Mouse (Mus musculus) layer of hippocampus, adult 8-10 months (tissue): ENCODE measurements around the gene Fibcd1. TPM values are rescaled to one million over a fixed set of nuclear protein-coding genes. Genes with fewer than 3 reads are reported as not detected.

Experiments
- DNase-seq, 2 experiments: peaks; one replicate each; pipeline ENCODE4 v3.0.0; 2022; ENCODE audit warnings: low spot score in 2 of 2
- total RNA-seq, 4 experiments: library from RNA; stranded (reverse); gene quantifications; 2 replicates each; pipeline ENCODE4 v1.2.4; 2022

Gene Fibcd1
- total RNA-seq, 4 experiments from 2014 or later: 82.5 to 102 (median 90.0) TPM

DNA sequence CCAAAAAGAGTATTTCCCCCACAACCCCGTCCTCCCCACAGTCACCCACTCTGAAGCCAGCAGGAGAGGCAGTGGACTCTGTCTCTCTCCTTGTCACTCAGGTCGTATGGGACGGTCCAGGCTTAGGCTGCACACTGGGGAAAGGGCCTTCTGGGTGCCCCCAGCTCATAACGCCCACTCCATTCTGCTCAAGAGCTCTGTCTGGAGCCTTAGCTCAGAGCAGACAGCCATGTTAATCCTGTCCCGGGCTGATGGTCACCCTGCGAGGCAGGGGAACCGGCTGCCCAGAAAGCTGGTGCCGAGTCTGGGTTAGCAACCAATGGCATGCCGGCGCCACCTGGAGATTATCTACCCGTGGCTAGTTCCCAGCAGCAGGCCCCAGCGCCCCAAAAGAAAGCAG is 12.7 kb upstream of the Fibcd1 start:
- DNase-seq: no peak

DNA sequence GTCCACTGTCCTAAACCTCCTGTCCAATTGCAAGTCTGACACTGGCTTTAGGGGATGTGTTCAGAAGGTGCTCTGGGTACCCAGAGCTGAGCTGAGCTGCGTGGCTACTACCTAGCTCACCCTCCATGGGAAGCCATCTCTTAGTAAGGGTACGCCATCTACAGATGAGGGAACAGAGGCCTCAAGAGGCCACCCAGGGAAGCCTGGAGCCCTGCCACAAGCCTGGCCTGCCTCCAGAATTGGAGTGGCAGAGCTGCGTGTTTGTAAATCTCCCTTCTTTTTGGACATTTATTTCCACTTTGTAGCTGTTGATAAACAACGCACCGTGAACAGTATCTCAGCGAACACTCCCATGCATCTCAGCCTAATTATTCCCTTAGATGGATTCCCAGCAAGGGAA is 11.4 kb upstream of the Fibcd1 start:
- DNase-seq: no peak

DNA sequence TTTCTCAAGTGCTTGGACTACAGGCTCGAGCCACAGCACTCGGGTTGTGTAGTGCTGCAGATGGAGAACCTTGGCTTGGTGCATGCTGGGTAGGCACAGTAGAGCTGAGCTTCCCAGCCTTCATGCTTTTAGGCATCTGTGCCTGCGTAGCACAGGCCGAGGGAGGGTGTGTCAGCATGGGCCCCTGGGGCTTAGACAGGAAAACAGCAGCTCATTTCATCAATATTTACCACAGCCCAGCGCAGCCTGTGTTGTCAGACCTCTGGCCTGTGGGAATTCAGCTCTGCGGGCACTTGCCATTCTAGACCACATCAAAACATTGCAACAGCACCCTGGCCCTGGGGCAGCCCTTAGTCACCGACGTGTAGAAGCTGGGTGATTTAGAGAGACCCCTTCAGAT is 10.2 kb upstream of the Fibcd1 start:
- no peak for DNase-seq

DNA sequence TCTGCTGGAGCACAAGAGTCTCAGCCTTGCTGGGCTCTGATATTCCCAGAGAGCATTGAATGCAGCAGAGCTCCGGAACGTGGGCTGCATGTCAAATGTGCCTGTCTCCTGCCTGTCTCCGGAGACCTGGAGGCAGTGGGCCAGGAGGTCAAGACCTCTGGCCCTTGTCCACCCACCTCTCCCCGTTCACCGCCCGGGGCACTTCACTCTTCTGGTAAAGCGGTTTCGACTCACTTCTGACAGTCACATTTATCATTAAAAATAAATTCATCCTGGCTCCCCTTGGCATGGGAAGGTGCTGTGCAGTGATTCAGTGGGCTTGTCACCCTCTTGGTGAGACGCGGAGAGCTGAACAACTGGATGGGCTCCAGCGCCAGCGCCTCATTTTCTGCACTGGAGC is 4.3 kb upstream of the Fibcd1 start:
- no peak for DNase-seq

DNA sequence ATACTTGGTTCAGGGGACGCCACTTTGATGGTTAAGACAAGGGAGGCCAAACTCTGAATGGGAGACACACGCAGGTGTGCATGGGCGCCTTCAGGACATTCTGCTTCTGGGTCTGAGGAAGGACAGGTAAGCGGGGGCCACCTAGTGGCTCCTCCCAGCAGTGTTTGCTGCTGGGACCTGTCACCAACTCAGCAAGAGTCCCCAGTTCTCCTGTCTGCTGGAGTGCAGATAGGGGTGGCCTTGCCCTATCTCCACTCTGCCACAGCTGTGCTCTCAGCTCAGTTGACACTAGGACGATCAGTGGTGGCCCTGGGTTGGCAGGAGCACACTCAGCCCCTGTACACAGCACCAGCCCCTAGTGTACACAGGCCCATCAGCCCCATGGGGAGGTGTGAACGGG is 2.1 kb upstream of the Fibcd1 start:
- no peak for DNase-seq

DNA sequence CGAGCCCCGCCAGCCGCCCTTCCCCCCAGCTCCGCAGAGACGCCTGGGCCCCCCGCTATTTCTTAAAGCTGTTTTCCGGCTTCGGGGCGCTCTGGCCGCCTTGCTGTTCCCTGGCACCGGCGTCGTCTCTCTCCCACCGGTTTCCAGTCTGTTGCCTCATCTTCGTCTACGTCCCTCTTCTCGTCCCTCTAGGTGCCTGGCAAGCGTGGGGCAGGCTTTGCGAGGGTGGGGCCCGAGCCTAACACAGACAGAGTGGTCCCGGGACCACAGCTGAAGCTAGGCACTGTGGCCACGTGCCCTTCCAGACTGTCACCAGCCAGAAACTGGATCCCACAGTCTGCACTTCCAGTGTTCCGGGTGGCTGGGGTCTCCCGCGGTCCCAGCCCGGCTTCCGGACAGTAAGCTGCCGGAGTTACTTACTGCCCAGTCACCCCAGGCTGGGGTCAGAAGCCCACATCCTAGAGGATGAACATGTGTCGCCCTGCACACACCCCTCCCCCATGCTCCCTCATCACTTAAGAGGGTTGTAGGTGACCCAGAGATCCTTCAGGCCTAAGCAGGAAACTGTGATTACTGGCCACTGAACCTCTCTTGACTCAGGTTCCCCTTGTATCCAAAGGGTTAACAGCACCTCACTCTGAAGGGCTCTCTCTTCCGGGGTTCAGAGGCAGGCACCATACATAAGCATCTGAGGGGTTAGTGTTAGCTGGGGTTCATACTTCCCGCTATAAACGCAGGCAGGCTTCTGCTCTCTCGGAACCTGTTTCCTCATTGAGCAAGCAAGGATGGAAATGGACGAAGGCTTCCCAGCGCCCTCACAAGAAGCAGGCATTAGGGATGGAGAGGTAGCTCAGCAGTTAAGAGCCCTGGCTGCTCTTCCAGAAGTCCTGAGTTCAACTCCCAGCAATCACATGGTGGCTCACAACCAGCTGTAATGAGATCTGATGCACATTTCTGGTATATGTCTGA is 1.2 kb upstream of the Fibcd1 start:
- no peak for DNase-seq

DNA sequence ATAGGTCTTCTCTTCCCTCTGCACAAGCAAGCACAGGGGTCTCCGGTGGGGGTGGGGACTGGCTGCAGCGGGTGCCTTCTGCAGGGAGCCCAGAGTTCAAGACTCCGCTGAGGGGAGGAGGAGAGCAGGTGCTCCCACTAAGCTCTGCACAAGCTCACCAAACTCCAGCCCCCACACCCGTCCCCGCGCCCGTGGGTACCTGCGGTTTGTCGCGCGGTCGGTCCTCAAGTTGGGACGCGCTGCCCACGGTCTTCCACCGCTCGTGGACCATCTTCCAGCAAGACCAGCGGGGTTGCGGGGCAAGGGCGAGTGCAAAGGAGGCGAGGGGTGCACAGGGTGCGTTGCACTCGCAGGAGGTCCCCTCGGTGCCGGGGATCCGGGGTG is 301 bp downstream of the Fibcd1 start:
- no peak for DNase-seq

DNA sequence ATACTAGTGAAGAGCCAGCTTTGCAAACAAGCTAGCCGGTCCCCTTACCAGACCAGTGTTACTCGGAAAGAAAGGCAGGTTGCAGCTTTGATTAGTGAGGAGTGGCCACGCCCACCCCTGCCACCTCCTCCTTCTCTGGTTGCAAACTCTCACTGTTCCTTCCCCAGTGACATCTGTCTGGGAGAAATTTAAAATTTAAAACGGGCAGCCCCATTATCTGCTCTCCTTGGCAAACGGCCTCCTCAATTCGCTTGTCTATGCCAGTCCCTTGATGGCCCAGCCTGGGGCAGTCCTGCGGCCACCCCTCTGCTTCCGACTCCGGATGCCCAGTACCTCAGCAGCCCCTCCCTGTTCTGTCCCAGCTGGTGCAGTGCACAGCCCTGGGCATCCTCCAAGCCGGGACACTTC is 1.1 kb downstream of the Fibcd1 start:
- no peak for DNase-seq

DNA sequence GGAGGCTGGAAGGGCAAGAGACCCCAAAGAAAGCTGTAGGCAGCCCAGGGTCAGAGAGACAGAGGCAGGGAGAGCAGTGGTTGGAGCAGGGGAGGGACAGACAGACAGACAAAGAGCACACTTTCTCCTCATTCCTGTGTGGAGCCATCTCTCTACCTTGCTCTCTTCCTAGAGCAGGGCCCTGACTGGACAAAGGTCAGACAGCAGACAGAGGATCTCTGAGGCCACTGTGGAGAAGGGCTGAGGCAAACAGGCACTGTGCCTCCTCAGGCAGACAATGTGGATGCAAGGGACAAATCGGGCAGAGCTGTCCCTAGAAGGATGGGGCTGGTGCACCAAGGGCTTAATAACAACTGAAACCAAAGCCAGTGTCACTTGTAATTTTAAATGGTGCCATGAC is 6.9 kb downstream of the Fibcd1 start:
- no peak for DNase-seq

DNA sequence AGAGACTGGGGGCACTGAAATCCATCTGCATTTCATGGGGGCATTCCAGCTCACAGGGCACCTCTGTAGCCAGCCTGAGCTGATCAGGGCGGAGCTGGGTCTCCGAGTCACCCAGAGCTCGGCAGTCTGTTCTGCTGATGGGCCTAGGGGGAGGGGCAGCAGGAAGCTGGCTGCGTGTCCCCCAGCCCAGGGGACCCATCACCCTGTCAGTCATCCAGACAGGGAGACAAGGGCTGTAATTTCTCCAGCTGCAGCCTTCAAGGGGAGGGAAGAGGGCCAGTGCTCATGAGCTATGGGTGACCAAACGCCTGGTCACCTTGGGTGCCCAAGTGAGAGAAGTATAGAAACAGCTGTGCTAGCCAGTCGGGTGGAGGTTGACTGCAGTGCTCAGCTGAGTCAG is 8.8 kb downstream of the Fibcd1 start:
- DNase-seq: no peak

DNA sequence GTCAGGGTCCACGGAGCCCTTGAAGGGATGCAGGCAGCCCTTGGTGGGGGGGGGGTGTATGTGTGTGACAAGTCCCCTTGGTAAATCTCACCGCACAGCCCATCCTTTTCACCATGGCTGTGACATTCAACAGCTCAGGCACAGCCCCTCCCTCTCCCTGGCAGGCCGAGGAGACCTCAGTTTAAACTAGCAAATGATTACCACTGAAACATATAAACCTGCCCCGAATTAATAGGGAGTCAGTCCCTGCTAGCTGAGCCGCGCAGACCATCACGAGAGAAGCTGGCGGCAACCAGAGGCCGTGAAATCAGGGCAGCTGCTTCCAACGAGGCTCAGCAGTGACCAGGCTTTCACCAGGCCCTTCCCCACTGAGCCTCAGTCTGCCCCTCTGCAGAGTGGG is 9.7 kb downstream of the Fibcd1 start:
- no peak for DNase-seq

DNA sequence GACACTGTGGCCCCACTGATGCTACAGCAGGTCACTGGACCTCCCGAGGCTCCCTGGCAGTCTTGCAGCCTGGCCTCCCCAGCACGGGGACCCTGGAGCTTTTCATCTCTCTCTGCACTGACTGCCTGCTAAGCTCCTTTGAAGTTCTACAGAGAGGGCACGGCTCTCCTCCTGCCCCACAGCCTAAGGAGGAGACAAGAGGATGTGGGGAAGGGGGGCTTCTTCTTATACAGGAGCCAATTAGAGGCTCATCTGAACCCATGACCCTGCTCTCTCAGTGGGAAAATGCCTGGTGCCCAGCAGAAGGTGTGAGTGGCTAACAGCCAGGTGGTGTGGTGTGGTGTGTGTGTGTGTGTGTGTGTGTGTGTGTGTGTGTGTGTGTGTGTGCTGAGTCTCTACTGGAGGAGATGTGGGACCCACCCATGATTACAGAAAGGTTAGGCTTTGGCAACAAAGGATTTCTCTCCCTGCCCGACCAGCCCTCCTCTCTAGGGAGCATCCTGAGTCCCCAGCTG is 17.4 kb downstream of the Fibcd1 start:
- no peak for DNase-seq

DNA sequence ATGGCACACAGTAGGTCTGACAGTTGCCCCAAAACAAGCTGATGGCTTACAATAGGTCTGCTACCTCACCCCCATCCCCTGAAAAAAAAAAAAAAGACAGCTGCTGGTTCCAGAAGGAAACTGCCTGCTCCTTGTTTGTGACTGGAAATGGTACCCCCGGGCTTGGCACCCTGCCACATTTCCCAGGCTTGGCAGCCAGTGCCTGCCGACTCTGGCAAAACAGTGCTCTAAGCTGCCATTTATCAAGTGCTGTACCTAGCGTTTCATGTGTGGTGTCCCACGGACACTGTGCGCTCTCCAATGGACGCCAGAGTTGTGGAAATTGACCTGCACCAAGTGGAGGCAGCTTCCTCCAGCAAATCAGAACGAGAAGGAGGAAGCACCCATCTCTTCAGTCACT is 17.9 kb downstream of the Fibcd1 start:
- DNase-seq: peak; percentile 76 to 79

DNA sequence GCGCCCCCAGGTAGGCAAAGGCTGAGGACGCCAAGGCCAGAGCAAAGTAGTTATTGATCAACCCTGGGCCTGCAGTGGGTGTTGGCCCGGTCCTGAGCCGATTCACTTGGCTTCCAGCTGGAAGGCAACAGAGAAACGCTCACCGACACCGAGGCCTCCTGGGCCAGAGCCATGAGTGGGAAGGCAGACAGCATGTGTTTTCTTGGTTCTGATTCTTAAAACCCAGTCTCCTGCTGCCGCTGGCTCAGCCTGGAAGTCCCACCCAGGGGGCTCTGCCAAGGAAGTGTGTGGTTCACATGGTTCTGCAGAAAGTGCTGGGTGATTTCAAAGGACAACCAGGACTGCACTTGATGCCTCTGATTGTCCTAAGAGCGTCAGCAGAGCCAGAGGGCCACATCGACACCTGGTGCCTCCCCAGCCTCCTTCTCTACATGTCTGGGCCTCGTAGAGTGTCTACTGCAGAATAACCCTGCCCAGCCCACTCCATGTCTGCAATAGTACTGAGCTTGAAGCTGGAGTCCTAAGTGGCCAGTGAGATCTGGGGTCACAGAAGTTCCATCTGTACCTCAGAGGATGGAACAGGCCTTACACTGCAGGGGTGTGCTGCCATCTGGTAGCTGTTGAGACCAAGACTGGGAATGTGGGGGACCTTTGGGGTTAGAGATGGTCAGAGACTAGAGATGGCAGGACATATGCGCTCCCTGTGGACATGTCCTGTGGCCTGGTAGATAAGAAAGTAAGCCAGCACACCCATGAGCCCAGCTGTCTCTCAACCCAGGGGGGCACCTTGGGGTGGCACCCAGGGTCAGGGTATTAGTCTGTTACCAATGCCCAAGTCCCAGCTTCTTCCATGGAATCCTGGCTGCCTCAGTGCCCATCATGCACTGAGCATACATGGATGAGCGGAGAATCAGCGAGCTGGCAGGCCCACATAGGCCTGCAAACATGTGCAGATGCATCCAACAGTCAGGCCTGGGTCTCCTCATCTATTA is 19.4 kb downstream of the Fibcd1 start:
- no peak for DNase-seq

DNA sequence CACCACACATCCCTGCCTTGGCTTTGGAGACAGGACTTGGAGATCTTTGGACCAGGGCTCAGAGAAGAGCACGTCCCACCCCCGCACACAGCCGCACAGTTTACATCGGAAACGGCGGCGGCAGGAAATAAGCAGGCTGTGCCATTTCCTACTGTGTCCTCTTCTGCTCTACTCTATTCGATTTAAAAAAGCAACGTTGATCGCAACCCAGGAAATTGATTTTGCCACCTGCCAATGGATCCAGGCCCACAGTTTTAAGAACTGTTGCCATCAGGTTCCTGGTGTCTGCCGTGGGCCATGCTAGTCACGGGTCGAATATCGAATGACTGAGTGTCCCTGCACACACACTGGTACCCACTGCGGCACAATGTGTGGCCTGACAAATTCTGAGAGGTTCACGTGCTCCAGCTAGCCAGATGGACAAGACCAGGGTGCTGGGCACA is 20.3 kb downstream of the Fibcd1 start:
- no peak for DNase-seq

DNA sequence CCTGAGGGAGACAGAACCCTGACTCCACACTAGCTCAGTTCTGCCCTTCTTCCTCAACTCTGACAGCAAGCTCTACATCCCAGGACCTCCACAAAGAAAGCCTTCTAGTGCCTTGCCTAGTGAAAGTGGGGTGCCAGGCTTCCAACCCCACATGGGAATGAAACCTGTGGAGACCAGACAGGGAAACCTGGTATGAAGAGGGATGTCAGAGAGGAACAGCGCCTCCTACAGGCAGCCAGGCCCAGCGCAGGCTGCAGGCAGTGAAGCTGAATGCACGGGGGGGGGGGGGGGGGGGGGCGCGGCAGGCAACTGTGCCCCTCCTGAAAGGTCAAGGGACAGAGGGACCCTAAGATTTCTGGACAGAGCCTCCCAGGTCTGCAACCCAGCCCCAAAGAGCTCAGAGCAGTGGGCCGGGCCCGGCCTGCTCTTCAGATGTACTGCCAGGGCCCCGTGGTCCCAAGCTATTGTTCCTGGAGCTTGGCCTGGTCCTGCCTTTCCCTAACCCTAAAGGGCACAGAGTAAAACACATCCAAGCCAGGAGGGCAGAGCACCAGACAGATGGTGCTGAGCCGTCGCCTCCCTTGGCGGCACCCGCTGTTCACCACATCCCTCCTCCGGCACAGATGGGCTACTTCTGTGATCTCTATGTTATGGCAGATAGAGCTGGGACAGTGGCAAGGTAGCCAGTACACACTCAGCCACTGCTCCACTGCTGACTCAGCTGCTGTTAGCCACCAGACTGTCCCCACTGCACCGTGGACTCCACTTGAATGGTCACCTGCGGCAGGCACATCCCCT is 21.7 kb downstream of the Fibcd1 start:
- DNase-seq: peak; percentile 41 to 59

DNA sequence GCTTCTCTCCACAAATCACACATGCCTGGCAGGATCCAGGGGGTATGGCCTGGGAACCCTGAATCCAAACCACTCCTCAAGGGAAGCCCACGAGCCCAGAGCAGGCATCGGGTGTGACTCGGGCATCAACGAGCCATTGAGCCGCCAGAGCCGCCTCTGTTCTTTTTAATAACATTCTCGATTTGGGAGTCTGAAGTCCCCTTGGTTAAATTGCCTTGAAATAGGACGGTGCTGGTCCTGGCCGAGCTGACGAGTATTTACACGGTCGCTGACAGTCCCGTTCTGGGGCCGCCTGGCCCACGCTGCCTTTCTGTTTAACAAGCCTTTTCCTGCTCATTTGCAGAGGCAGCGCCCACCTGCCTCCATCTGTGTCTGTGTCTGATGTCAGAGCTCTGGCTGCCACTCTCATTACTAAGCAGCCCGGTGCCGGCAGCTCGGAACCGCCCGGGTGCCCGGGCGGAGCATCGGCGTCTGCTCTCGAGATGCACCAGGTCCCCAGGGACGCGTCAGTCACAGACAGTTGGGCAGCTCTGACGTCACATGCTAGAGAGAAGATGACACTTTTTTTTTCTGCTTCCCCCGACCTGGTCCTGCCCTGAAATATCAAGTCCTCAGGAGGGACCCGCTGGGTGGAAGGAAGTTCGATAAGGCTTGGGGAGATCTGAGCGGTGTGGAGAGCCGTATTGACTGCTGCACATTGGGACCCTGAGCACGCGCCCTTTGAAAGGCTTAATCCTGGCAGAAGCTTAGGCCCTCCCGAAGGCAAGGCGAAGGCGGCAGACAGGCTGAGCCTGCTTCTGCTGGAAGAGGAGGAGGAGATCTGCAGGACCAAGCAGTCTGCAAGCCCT is 23.1 kb downstream of the Fibcd1 start:
- DNase-seq: peak; percentile 83 to 85

DNA sequence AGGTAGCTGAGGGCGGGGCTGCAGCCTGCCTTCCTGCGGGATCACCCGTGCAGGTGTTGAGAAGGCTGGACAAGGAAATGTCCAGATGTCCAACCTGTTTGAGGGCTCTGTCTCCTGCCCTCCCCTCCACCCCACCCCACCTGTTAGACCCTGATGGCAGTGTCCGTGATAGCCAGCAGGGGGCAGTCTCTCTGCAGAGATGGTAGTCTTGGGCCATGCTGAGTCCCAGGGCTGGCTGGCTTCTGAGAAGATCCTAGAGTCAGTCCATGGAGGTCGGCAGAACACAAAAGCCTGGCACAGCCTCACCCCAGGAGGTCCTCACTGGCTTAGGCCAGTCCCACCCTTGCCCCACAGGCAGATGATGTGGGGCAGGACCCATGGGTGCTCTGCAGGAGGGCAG is 30.4 kb downstream of the Fibcd1 start:
- peak; percentile 42 to 67 for DNase-seq

DNA sequence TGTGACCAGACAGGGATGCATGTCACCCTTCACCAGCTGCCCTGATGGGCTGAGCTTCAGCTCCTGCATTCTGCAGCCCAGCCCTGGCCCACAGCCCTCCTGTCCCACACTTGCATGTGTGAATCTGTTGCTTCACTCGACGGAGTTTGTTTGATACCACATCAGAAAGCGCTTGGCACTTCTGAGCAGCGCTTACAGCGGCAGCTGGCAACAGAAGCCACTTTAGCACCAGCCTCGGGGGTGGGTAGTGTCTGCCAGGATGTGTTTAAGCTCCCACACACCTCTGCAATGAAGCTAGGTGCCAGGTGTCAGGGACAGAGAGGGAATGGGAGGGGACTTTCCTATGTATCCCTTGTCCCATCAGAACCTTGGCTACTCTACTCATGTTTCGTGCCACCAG is 31.1 kb downstream of the Fibcd1 start:
- no peak for DNase-seq

DNA sequence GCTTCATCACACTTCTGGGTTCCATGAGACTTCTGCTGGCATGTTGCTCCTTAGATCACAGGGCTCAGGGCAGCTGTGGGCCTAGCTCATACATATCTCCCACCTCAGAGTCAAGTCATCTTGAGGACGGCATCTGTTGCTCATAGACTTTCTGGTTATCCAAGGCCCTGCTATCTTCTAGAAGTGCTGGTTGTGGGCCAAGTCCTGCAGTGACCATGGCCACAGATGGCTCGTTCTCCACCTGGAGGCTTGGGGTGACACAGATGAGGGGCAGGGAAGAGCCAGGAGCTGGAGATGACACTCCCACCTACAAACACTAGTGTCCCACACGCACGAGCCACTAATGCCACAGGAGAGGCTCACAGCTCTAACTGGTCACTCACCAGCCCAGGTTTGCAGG is 32.2 kb downstream of the Fibcd1 start:
- no peak for DNase-seq
